Mouse (Mus musculus) MEL (cell line): ENCODE measurements around the gene Dcaf17. TPM values are rescaled to one million over a fixed set of nuclear protein-coding genes. Genes with fewer than 3 reads are reported as not detected.

Source experiments
- DNase-seq: peaks from one replicate; pipeline ENCODE4 v3.0.0; 2011; ENCODE audit warnings: low read depth, low spot score
- H3K27ac ChIP-seq: 2 replicates; pipeline ENCODE4 v1.5.1; 2012; ENCODE audit warnings: low read depth, mild to moderate bottlenecking, control low read depth, low read length, moderate library complexity; ENCODE audit not compliant: control insufficient read depth
- H3K27me3 ChIP-seq, 2 experiments: fragments of 150-350 bp in 1 of 2; sonication (generic) in 1 of 2; 2 replicates each; pipeline ENCODE4 v1.6.1; 2012; ENCODE audit warnings: low read length in 2 of 2, mild to moderate bottlenecking in 2 of 2, improper control_type of control experiment in 1 of 2, moderate library complexity in 1 of 2; ENCODE audit not compliant: insufficient read depth in 2 of 2, control insufficient read depth in 1 of 2
- H3K36me3 ChIP-seq, 2 experiments: 2 replicates each; pipeline ENCODE4 v1.6.1; 2012 to 2014; ENCODE audit warnings: low read length in 2 of 2, improper control_type of control experiment in 1 of 2, inconsistent platforms in 1 of 2, mild to moderate bottlenecking in 1 of 2; ENCODE audit not compliant: insufficient read depth in 2 of 2, control insufficient read depth in 1 of 2
- H3K4me1 ChIP-seq, 2 experiments: fragments of 150-350 bp in 1 of 2; sonication (generic) in 1 of 2; 2 replicates each; pipeline ENCODE4 v1.6.1; 2012; ENCODE audit warnings: low read length in 2 of 2, improper control_type of control experiment in 1 of 2, mild to moderate bottlenecking in 1 of 2; ENCODE audit not compliant: insufficient read depth in 2 of 2, control insufficient read depth in 1 of 2
- H3K4me3 ChIP-seq, 2 experiments: fragments of 150-350 bp in 1 of 2; sonication (generic) in 1 of 2; 2 replicates each; pipeline ENCODE4 v1.5.1; 2012; ENCODE audit warnings: low read depth in 2 of 2, low read length in 2 of 2, mild to moderate bottlenecking in 2 of 2, moderate library complexity in 2 of 2, control low read depth in 1 of 2, improper control_type of control experiment in 1 of 2; ENCODE audit not compliant: control insufficient read depth in 1 of 2, insufficient read depth in 1 of 2
- H3K79me2 ChIP-seq: 2 replicates; pipeline ENCODE4 v1.6.1; 2012; ENCODE audit warnings: mild to moderate bottlenecking, low read length, moderate library complexity; ENCODE audit not compliant: control insufficient read depth, poor library complexity, insufficient read depth
- H3K9ac ChIP-seq: 2 replicates; pipeline ENCODE4 v1.6.1; 2012; ENCODE audit warnings: low read depth, mild to moderate bottlenecking, control low read depth, low read length, moderate library complexity; ENCODE audit not compliant: control insufficient read depth, poor library complexity, severe bottlenecking
- H3K9me3 ChIP-seq: fragments of 150-350 bp; sonication (generic); replicated peaks from 2 replicates; pipeline ENCODE4 v1.6.1; 2012; ENCODE audit warnings: mild to moderate bottlenecking, low read length, improper control_type of control experiment, moderate library complexity; ENCODE audit not compliant: insufficient read depth
- CHD2 ChIP-seq: IDR thresholded peaks from 2 replicates; pipeline ENCODE4 v1.6.1; 2011; ENCODE audit warnings: low read length, improper control_type of control experiment
- CTCF ChIP-seq, 3 experiments: IDR thresholded peaks in 2 of 3; conservative IDR thresholded peaks in 1 of 3; 2 replicates each; pipeline ENCODE4 v1.5.1; 2011 to 2012; ENCODE audit warnings: low read length in 3 of 3, low read depth in 2 of 3, mild to moderate bottlenecking in 2 of 3, improper control_type of control experiment in 1 of 3, inconsistent platforms in 1 of 3, mixed read lengths in 1 of 3, moderate library complexity in 1 of 3; ENCODE audit not compliant: control insufficient read depth in 1 of 3, insufficient read depth in 1 of 3, poor library complexity in 1 of 3, severe bottlenecking in 1 of 3
- ELF1 ChIP-seq: IDR thresholded peaks from 2 replicates; pipeline ENCODE4 v1.6.1; 2014; ENCODE audit warnings: low read depth, mild to moderate bottlenecking, inconsistent platforms, low read length, improper control_type of control experiment, moderate library complexity
- EP300 ChIP-seq, 2 experiments: IDR thresholded peaks; 2 replicates each; pipeline ENCODE4 v1.6.1; 2011; ENCODE audit warnings: improper control_type of control experiment in 2 of 2, low read length in 2 of 2, low read depth in 1 of 2, mild to moderate bottlenecking in 1 of 2
- ETS1 ChIP-seq: IDR thresholded peaks from 2 replicates; pipeline ENCODE4 v1.6.1; 2012; ENCODE audit warnings: low read depth, mild to moderate bottlenecking, inconsistent platforms, low read length, improper control_type of control experiment, moderate library complexity
- JUND ChIP-seq: IDR thresholded peaks from 2 replicates; pipeline ENCODE4 v1.6.1; 2011; ENCODE audit warnings: low read depth, mild to moderate bottlenecking, improper control_type of control experiment, low read length
- MAFK ChIP-seq: IDR thresholded peaks from 2 replicates; pipeline ENCODE4 v1.6.1; 2011; ENCODE audit warnings: low read depth, mild to moderate bottlenecking, low read length, improper control_type of control experiment, borderline replicate concordance
- MAX ChIP-seq: IDR thresholded peaks from 2 replicates; pipeline ENCODE4 v1.6.1; 2011; ENCODE audit warnings: low read length, improper control_type of control experiment
- MXI1 ChIP-seq: IDR thresholded peaks from 2 replicates; pipeline ENCODE4 v1.6.1; 2011; ENCODE audit warnings: mild to moderate bottlenecking, low read depth, low read length, improper control_type of control experiment
- MYB ChIP-seq: IDR thresholded peaks from 2 replicates; pipeline ENCODE4 v1.6.1; 2011; ENCODE audit warnings: mild to moderate bottlenecking, low read depth, low read length, improper control_type of control experiment
- MYC ChIP-seq: IDR thresholded peaks from 2 replicates; pipeline ENCODE4 v1.6.1; 2011; ENCODE audit warnings: low read depth, mild to moderate bottlenecking, low read length, improper control_type of control experiment, moderate library complexity
- NELFE ChIP-seq: IDR thresholded peaks from 2 replicates; pipeline ENCODE4 v1.6.1; 2011; ENCODE audit warnings: low read depth, low read length, improper control_type of control experiment
- POLR2A ChIP-seq, 2 experiments: IDR thresholded peaks; 2 replicates each; pipeline ENCODE4 v1.6.1; 2011 to 2012; ENCODE audit warnings: low read length in 2 of 2, mild to moderate bottlenecking in 2 of 2, control low read depth in 1 of 2, improper control_type of control experiment in 1 of 2, low read depth in 1 of 2, moderate library complexity in 1 of 2; ENCODE audit not compliant: control insufficient read depth in 1 of 2, insufficient read depth in 1 of 2, poor library complexity in 1 of 2
- POLR2AphosphoS5 ChIP-seq: IDR thresholded peaks from 2 replicates; pipeline ENCODE4 v1.6.1; 2012; ENCODE audit warnings: low read depth, borderline replicate concordance, mild to moderate bottlenecking, inconsistent platforms, low read length, moderate library complexity, mixed read lengths
- RAD21 ChIP-seq: IDR thresholded peaks from 2 replicates; pipeline ENCODE4 v1.6.1; 2011; ENCODE audit warnings: mild to moderate bottlenecking, low read depth, low read length, improper control_type of control experiment
- TBP ChIP-seq: IDR thresholded peaks from 2 replicates; pipeline ENCODE4 v1.8.0; 2011; ENCODE audit warnings: low read depth, low read length, improper control_type of control experiment
- TCF12 ChIP-seq: IDR thresholded peaks from 2 replicates; pipeline ENCODE4 v1.6.1; 2014; ENCODE audit warnings: low read depth, mild to moderate bottlenecking, inconsistent platforms, low read length, improper control_type of control experiment, moderate library complexity
- UBTF ChIP-seq: IDR thresholded peaks from 2 replicates; pipeline ENCODE4 v1.6.1; 2012; ENCODE audit warnings: low read depth, mild to moderate bottlenecking, inconsistent platforms, low read length, improper control_type of control experiment, moderate library complexity, borderline replicate concordance; ENCODE audit not compliant: insufficient read depth
- USF2 ChIP-seq, 2 experiments: IDR thresholded peaks; 2 replicates each; pipeline ENCODE4 v1.6.1; 2011 to 2012; ENCODE audit warnings: improper control_type of control experiment in 2 of 2, low read length in 2 of 2, borderline replicate concordance in 1 of 2, inconsistent platforms in 1 of 2, low read depth in 1 of 2, mild to moderate bottlenecking in 1 of 2; ENCODE audit not compliant: insufficient read depth in 1 of 2
- ZC3H11A ChIP-seq: IDR thresholded peaks from 2 replicates; pipeline ENCODE4 v1.6.1; 2012; ENCODE audit warnings: low read depth, mild to moderate bottlenecking, inconsistent platforms, low read length, improper control_type of control experiment
- ZKSCAN1 ChIP-seq: IDR thresholded peaks from 2 replicates; pipeline ENCODE4 v1.6.1; 2012; ENCODE audit warnings: low read depth, mild to moderate bottlenecking, inconsistent platforms, low read length, improper control_type of control experiment, moderate library complexity
- ZMIZ1 ChIP-seq: IDR thresholded peaks from 2 replicates; pipeline ENCODE4 v1.6.1; 2012; ENCODE audit warnings: low read depth, mild to moderate bottlenecking, inconsistent platforms, low read length, improper control_type of control experiment, moderate library complexity
- polyA plus RNA-seq, 2 experiments: library from polyadenylated mRNA; stranded (reverse) in 1 of 2; unstranded in 1 of 2; fragments of >175 nt in 1 of 2; fragments of >200 nt in 1 of 2; gene quantifications; 2 replicates each; pipeline versions ENCODE4 v1.2.1 to v1.2.4; 2012; ENCODE audit warnings: low replicate concordance in 2 of 2, low read depth in 1 of 2; ENCODE audit not compliant: insufficient read length in 2 of 2, insufficient read depth in 1 of 2, missing spikeins in 1 of 2
- total RNA-seq: library from RNA; depleted of rRNA; stranded (reverse); fragments of 300-350 nt; gene quantifications from 2 replicates; pipeline ENCODE4 v1.2.3, GENCODE M21; 2012

The Dcaf17 gene
- total and polyA plus RNA-seq, 3 experiments, result 15.1 to 16.3 TPM; not detected in 1

DNA sequence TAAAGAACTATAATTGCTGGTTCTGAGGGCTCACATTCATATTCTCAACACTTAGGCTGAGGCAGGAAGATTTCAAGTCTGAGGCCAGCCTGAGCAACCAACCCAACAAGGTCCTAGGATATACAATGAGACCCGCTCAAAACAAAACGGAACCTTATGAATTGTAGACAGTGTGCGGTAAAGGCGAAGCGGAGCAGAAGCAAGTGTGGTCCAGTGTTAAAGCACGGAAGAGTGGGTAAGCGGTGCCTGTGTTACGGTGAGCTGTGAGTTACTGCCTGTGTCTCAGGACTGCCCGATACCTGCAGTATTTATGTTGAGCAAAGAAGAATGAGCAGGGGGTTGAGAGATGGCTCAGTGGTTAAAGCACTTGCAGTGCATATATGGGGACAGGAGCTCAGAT lies 27.5 kb upstream of the Dcaf17 start:
- Histone ChIP-seq H3K36me3 (peaks cover 0 to 8% of the 10 kb centered on the region in 2 experiments; a peak in 2 of 4 replicates), H3K27me3 (no peaks in the 10 kb centered on the region), H3K27ac (no peak overlapping the region), H3K79me2 (0 out of 2 replicates have a peak, but pooled peaks cover 2% of the 10 kb centered on the region), H3K9me3 (no peaks in the 10 kb centered on the region), H3K9ac (no peak overlapping the region), H3K4me3 (no peak overlapping the region), H3K4me1 (peaks cover 4 to 11% of the 10 kb centered on the region in 2 experiments)
- no peak for DNase-seq
- TF ChIP-seq TCF12, result no peak
- TF ChIP-seq NELFE, result no peak
- TF ChIP-seq ZKSCAN1, result no peak

DNA sequence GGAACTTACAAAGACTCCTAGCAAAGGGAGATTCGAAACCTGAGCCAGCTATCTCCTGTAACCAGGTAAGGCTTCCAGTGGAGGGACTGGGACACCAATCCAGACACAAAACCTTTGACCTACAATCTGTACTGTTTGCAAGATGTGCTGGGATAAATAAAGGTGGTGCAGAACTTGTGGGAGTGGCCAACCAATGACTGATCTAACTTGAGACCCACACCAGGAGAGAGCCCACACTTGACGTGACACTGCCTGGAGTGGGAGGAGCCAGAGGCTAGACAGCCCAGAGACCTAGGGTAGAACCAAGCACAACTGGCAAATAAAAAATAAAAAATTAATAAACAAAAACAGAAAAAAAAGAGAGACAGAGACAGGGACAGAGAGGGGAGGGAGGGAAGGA lies 24.5 kb upstream of the Dcaf17 start:
- no peaks in the 10 kb centered on the region for H3K79me2 ChIP-seq
- H3K36me3 ChIP-seq, result peaks cover 0 to 8% of the 10 kb centered on the region in 2 experiments; a peak in 2 of 4 replicates
- H3K4me3 ChIP-seq, result no peak overlapping the region
- peaks cover 6 to 11% of the 10 kb centered on the region in 2 experiments for H3K4me1 ChIP-seq
- no peaks in the 10 kb centered on the region for H3K27me3 ChIP-seq
- TF ChIP-seq MYC (no peak), RAD21 (no peak), MXI1 (no peak), TBP (no peak), JUND (no peak), POLR2AphosphoS5 (no peak), UBTF (no peak), USF2 (IDR thresholded peaks at IDR 0.05; ENCODE audit: borderline replicate concordance in 1 of 2, insufficient read depth in 1 of 2, low read depth in 1 of 2, low read length in 2 of 2) (no peak), ELF1 (no peak), POLR2A (IDR thresholded peaks at IDR 0.05; ENCODE audit: control insufficient read depth in 1 of 2, insufficient read depth in 1 of 2, low read depth in 1 of 2, low read length in 2 of 2, poor library complexity in 1 of 2) (no peak), MYB (no peak), CTCF (IDR thresholded peaks at IDR 0.05 in 2 of 3, conservative IDR thresholded peaks at IDR 0.05 in 1 of 3; ENCODE audit: control insufficient read depth in 1 of 3, insufficient read depth in 1 of 3, low read depth in 2 of 3, low read length in 3 of 3, poor library complexity in 1 of 3, severe bottlenecking in 1 of 3) (no peak), MAX (no peak), EP300 (IDR thresholded peaks at IDR 0.05; ENCODE audit: low read depth in 1 of 2, low read length in 2 of 2) (no peak), CHD2 (no peak), ETS1 (no peak), ZMIZ1 (no peak), TCF12 (no peak), ZC3H11A (no peak), MAFK (no peak)
- H3K27ac ChIP-seq, result no peak overlapping the region
- DNase-seq, result no peak
- H3K9me3 ChIP-seq, result no peaks in the 10 kb centered on the region
- H3K9ac ChIP-seq, result no peak overlapping the region
